Mouse (Mus musculus) MEL (cell line): ENCODE results near the gene Ovca2.

Experiments used
- CTCF ChIP-seq, 3 experiments: IDR thresholded peaks in 2 of 3; conservative IDR thresholded peaks in 1 of 3; 2 replicates each; pipeline ENCODE4 v1.5.1; 2011 to 2012; ENCODE audit warnings: low read length in 3 of 3, low read depth in 2 of 3, mild to moderate bottlenecking in 2 of 3, improper control_type of control experiment in 1 of 3, inconsistent platforms in 1 of 3, mixed read lengths in 1 of 3, moderate library complexity in 1 of 3; ENCODE audit not compliant: control insufficient read depth in 1 of 3, insufficient read depth in 1 of 3, poor library complexity in 1 of 3, severe bottlenecking in 1 of 3
- E2F4 ChIP-seq: IDR thresholded peaks from 2 replicates; pipeline ENCODE4 v1.6.1; 2011; ENCODE audit warnings: low read depth, low read length, improper control_type of control experiment, borderline replicate concordance
- EP300 ChIP-seq, 2 experiments: IDR thresholded peaks; 2 replicates each; pipeline ENCODE4 v1.6.1; 2011; ENCODE audit warnings: improper control_type of control experiment in 2 of 2, low read length in 2 of 2, low read depth in 1 of 2, mild to moderate bottlenecking in 1 of 2
- GABPA ChIP-seq: IDR thresholded peaks from 2 replicates; pipeline ENCODE4 v1.6.1; 2012; ENCODE audit warnings: low read depth, mild to moderate bottlenecking, inconsistent platforms, low read length, improper control_type of control experiment, moderate library complexity
- GATA1 ChIP-seq: IDR thresholded peaks from 2 replicates; pipeline ENCODE4 v1.6.1; 2011; ENCODE audit warnings: low read depth, low read length, improper control_type of control experiment
- MAX ChIP-seq: IDR thresholded peaks from 2 replicates; pipeline ENCODE4 v1.6.1; 2011; ENCODE audit warnings: low read length, improper control_type of control experiment
- POLR2A ChIP-seq, 2 experiments: IDR thresholded peaks; 2 replicates each; pipeline ENCODE4 v1.6.1; 2011 to 2012; ENCODE audit warnings: low read length in 2 of 2, mild to moderate bottlenecking in 2 of 2, control low read depth in 1 of 2, improper control_type of control experiment in 1 of 2, low read depth in 1 of 2, moderate library complexity in 1 of 2; ENCODE audit not compliant: control insufficient read depth in 1 of 2, insufficient read depth in 1 of 2, poor library complexity in 1 of 2
- POLR2AphosphoS2 ChIP-seq: IDR thresholded peaks from 2 replicates; pipeline ENCODE4 v1.6.1; 2011; ENCODE audit warnings: low read length, improper control_type of control experiment
- TCF12 ChIP-seq: IDR thresholded peaks from 2 replicates; pipeline ENCODE4 v1.6.1; 2014; ENCODE audit warnings: low read depth, mild to moderate bottlenecking, inconsistent platforms, low read length, improper control_type of control experiment, moderate library complexity
- USF1 ChIP-seq: IDR thresholded peaks from 2 replicates; pipeline ENCODE4 v1.6.1; 2014; ENCODE audit warnings: low read depth, mild to moderate bottlenecking, inconsistent platforms, low read length, improper control_type of control experiment, moderate library complexity

DNA sequence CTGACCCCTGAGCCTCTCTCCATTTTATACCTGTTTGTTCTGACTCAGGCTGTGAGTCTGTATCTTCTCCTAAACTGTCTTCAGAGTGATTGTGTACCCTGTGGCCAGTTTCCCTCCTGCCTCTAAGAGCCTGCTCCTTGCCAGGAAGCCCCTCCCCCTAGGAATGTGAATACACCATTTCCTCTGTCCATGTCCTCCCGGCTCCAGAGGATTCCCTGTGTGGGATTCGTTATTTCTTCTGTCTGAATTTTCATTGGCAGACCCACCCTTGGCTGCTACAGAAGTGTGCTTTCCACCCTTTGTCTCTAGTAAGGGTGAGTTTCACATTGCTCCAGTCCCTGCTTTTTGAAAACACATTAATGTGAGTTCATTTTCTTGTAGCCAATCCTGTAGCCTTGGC is 44.7 kb downstream of the Ovca2 start:
- TF ChIP-seq POLR2A (IDR thresholded peaks at IDR 0.05; ENCODE audit: control insufficient read depth in 1 of 2, insufficient read depth in 1 of 2, low read depth in 1 of 2, low read length in 2 of 2, poor library complexity in 1 of 2) (no peak), CTCF (IDR thresholded peaks at IDR 0.05 in 2 of 3, conservative IDR thresholded peaks at IDR 0.05 in 1 of 3; ENCODE audit: control insufficient read depth in 1 of 3, insufficient read depth in 1 of 3, low read depth in 2 of 3, low read length in 3 of 3, poor library complexity in 1 of 3, severe bottlenecking in 1 of 3) (no peak), USF1 (no peak), EP300 (IDR thresholded peaks at IDR 0.05; ENCODE audit: low read depth in 1 of 2, low read length in 2 of 2) (no peak), TCF12 (no peak), GABPA (no peak), GATA1 (no peak), POLR2AphosphoS2 (no peak), E2F4 (no peak), MAX (no peak)
